In the genomic region with DNA sequence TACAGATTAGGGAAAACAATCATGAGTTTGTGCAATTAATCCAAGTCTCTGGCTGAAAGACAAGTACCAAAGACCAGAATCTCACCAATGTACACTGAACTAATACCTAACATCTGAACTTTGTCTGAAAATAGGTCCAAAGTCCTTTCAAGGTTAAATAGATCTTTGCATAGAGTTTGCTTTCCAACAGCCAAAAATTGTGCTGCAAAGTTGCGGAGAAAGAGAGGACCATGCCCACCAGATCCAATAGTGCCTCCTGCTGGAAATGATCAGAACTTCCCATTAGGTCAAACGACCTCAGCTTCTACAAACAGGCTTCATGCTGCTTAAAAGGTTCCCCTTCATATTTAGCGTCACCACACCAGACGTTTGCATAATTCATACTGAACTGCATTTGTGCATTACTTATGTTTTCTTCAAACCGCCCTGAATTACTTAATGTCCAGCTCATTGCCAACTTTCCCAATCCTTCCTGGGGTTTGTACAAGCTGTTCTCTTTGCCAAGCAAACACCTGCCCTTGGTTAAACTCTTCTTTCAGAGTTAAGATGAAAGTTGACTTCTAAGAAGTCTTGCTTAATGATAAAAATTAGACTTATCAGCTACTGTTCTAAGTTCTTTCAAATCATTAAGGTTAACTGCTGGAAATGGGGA, we compare ENCODE assay signal across 8 mouse cellular contexts. TPM values are rescaled to one million over a fixed set of nuclear protein-coding genes. Genes with fewer than 3 reads are reported as not detected.
DNase-seq lines count a peak whose midpoint lies in the region; ATAC-seq lines count a peak whose summit lies in the region.

No protein-coding gene starts in this region.

- ATAC-seq in cerebellum, adult (ENCODE audit: insufficient number of reproducible peaks, low FRiP score, low TSS enrichment): no peak

- DNase-seq in cerebellum, adult 8-10 months: peak; percentile 8
- DNase-seq in layer of hippocampus, postnatal 10 days (ENCODE audit: low spot score in 2 of 2): peak; percentile 25 to 42
- DNase-seq in layer of hippocampus, adult 9-11 months: no peak
- peak; percentile 77 for DNase-seq in ZHBTc4 (ENCODE audit: low read depth, low spot score)
- peak; percentile 3 to 31 for DNase-seq in kidney, postnatal 4 days
- peak; percentile 53 for DNase-seq in retina, embryonic 14.5 days (ENCODE audit: low spot score)
- no peak for DNase-seq in frontal cortex, postnatal 10 days (ENCODE audit: low spot score in 2 of 2)

RNA-seq across cellular contexts. Expression of a gene that starts 1.2 kb away (rescaled TPM):
- 10 to 100 TPM; 11.1 to 17.0 TPM for total RNA-seq in layer of hippocampus, postnatal 10 days (2021)

RNA-seq across cellular contexts. Expression of a gene that starts 6.8 kb away (rescaled TPM):
- total RNA-seq in layer of hippocampus, postnatal 10 days (2021): under 1 TPM in 1 of 2 experiments, not detected in 1; 0.27 TPM

RNA-seq across cellular contexts. Expression of a gene that starts 46.9 kb away (rescaled TPM):
- under 1 TPM in 1 of 2 experiments, not detected in 1; 0.23 TPM for total RNA-seq in layer of hippocampus, postnatal 10 days (2021)

Comparison
In these comparisons a context has a peak if more than half of its experiments do, and no peak if none do; other contexts are left out.
1. DNase-seq: peak in cerebellum, adult 8-10 months (single experiment), layer of hippocampus, postnatal 10 days (2 of 2), ZHBTc4 (single experiment), kidney, postnatal 4 days (2 of 2) and retina, embryonic 14.5 days (single experiment); none in layer of hippocampus, adult 9-11 months (single experiment) and frontal cortex, postnatal 10 days (0 of 2).